8 mouse cellular contexts compared by ENCODE assay signal in genomic region chr10:76678122-76678521, GRCm38 (mm10). TPM values are rescaled to one million over a fixed set of nuclear protein-coding genes. Genes with fewer than 3 reads are reported as not detected.
DNase-seq lines count a peak whose midpoint lies in the region; ATAC-seq lines count a peak whose summit lies in the region.
"Had no signal": no experiment of that assay in that cellular context is flagged by ENCODE, and none has a peak within 500 bp of the region (broad histone marks: within the 10 kb centered on the region; RNA-seq: fewer than 3 reads in every experiment).

No protein-coding gene starts in this region.

- no peak overlapping the region for H3K4me2 ChIP-seq in lung, embryonic 15.5 days
- H3K4me2 ChIP-seq: neural tube, embryonic 12.5 days had no signal

- intact Hi-C loops in heart, postnatal 14 days (cut with DNase I), result no loop called here

- H3K36me3 ChIP-seq in lung, embryonic 15.5 days, result no peaks in the 10 kb centered on the region
- H3K36me3 ChIP-seq: neural tube, embryonic 12.5 days had no signal

- no peak overlapping the region for H3K9ac ChIP-seq in lung, embryonic 15.5 days
- H3K9ac ChIP-seq: neural tube, embryonic 12.5 days had no signal

- peak; percentile 28 for DNase-seq in ovary, postnatal 36 days (ENCODE audit: low spot score)
- DNase-seq in ovary, adult 18-20 months (ENCODE audit: low spot score), result no peak
- DNase-seq in heart, postnatal 14 days, result peak; percentile 51 to 56
- peak; percentile 6 for DNase-seq in yolk sac, embryonic 10.5 days (ENCODE audit: low spot score)
- no peak for DNase-seq in natural killer cell, adult 2 months (ENCODE audit: low spot score in 2 of 2)

- no peak overlapping the region for H3K4me3 ChIP-seq in lung, embryonic 15.5 days
- H3K4me3 ChIP-seq: neural tube, embryonic 12.5 days had no signal

- 31% methylated on average over 7 of the region's 7 CpGs for WGBS in lung, embryonic 15.5 days

- peak; percentile 68 for ATAC-seq in lung, embryonic 15.5 days (ENCODE audit: borderline replicate concordance, extremely low read depth, low FRiP score, low TSS enrichment)
- no peak for ATAC-seq in monocyte, adult 5-6 weeks (replicated peaks; ENCODE audit: insufficient number of reproducible peaks, low FRiP score, low TSS enrichment, poor library complexity, severe bottlenecking)

- no peaks in the 10 kb centered on the region for H3K9me3 ChIP-seq in lung, embryonic 15.5 days
- H3K9me3 ChIP-seq: neural tube, embryonic 12.5 days had no signal

- peaks cover 50% of the 10 kb centered on the region for H3K4me1 ChIP-seq in lung, embryonic 15.5 days
- H3K4me1 ChIP-seq: neural tube, embryonic 12.5 days had no signal

- peak overlapping the region; percentile 52 for H3K27ac ChIP-seq in lung, embryonic 15.5 days
- H3K27ac ChIP-seq: neural tube, embryonic 12.5 days had no signal

- H3K27me3 ChIP-seq in lung, embryonic 15.5 days, result no peaks in the 10 kb centered on the region
- H3K27me3 ChIP-seq: neural tube, embryonic 12.5 days had no signal

RNA-seq across cellular contexts. Expression of gene Col6a1, which starts 47.8 kb away (rescaled TPM):
- total RNA-seq in heart, postnatal 14 days (2021), result 100 to 1,000 TPM; 142 to 151 TPM
- 284 and 300 TPM in 2 replicates for polyA plus RNA-seq in lung, embryonic 15.5 days (2015; fragmentation: Nextera tagmentation; extraction: Ambion mirVana)
- not detected in 3 replicates for total RNA-seq in monocyte, adult 5-6 weeks (2017)

RNA-seq across cellular contexts. Expression of gene Col6a2, which starts 54.7 kb away (rescaled TPM):
- total RNA-seq in heart, postnatal 14 days (2021), result 100 to 1,000 TPM; 169 to 173 TPM
- polyA plus RNA-seq in lung, embryonic 15.5 days (2015; fragmentation: Nextera tagmentation; extraction: Ambion mirVana), result 287 and 298 TPM in 2 replicates
- total RNA-seq in monocyte, adult 5-6 weeks (2017), result not detected in 3 replicates

Comparison
In these comparisons a context has a peak if more than half of its experiments do, and no peak if none do; other contexts are left out.
1. DNase-seq: peak in ovary, postnatal 36 days (single experiment), heart, postnatal 14 days (2 of 2) and yolk sac, embryonic 10.5 days (single experiment); none in ovary, adult 18-20 months (single experiment) and natural killer cell, adult 2 months (0 of 2).
2. RNA of gene Col6a1, which starts 47.8 kb away (total RNA-seq): 142 to 151 TPM in heart, postnatal 14 days; not detected in monocyte, adult 5-6 weeks; every median in the first group is over 100 times any median in the second.
3. RNA of gene Col6a2, which starts 54.7 kb away (total RNA-seq): 169 to 173 TPM in heart, postnatal 14 days; not detected in monocyte, adult 5-6 weeks; every median in the first group is over 100 times any median in the second.